In genomic region chr9:103752618-103753017, GRCm38 (mm10) we compare ENCODE assay signal across 20 mouse cellular contexts.
DNase-seq lines count a peak whose midpoint lies in the region; ATAC-seq lines count a peak whose summit lies in the region.
"Had no signal": no experiment of that assay in that cellular context is flagged by ENCODE, and none has a peak within 500 bp of the region (broad histone marks: within the 10 kb centered on the region; RNA-seq: fewer than 3 reads in every experiment).

No protein-coding gene starts in this region.

- no peak for DNase-seq in frontal cortex, postnatal 25 days (ENCODE audit: low spot score in 2 of 2)
- peak; percentile 25 for DNase-seq in R1 (ENCODE audit: low read depth, low spot score)
- peak; percentile 53 for DNase-seq in brain, adult 2 months (ENCODE audit: low read depth, low spot score)
- DNase-seq in cerebellum, adult 11-12 months = no peak
- no peak for DNase-seq in spleen, adult 12 weeks (ENCODE audit: low spot score)
- DNase-seq: adrenal gland, adult 2 months; adrenal gland, adult 8-10 months; adrenal gland, postnatal 10 days; adrenal gland, postnatal 14 days; adrenal gland, postnatal 25 days; adrenal gland, postnatal 36 days; B cell, adult 2 months; cerebellum, adult 11 months; cerebellum, adult 18-20 months; cerebellum, adult 2 months; cerebellum, adult 9-10 months had no signal

- ATAC-seq in frontal cortex, adult (ENCODE audit: low TSS enrichment) = peak; percentile 67; the same call in 1 of the 2 replicates
- ATAC-seq: activated CD4-positive, CD25-positive, alpha-beta regulatory T cell, adult 4 months; CD4-positive, CD25-positive, alpha-beta regulatory T cell, adult 4 months; Patski had no signal

Comparison
In these comparisons a context has a peak if more than half of its experiments do, and no peak if none do; other contexts are left out.
1. DNase-seq: peak in R1 (single experiment) and brain, adult 2 months (single experiment); none in frontal cortex, postnatal 25 days (0 of 2), cerebellum, adult 11-12 months (single experiment) and spleen, adult 12 weeks (single experiment).